Mouse (Mus musculus) regulatory T cell (primary cell): ENCODE data around the gene Pou2f2.

Experiments
- in situ Hi-C: fragments of 300-600 bp; cut with MboI, MseI; formaldehyde crosslinking; loops from one replicate; pipeline ENCODE4 v1.15.1; 2025; ENCODE audit warnings: high pct_unique_total_duplicates

Pou2f2 gene

DNA sequence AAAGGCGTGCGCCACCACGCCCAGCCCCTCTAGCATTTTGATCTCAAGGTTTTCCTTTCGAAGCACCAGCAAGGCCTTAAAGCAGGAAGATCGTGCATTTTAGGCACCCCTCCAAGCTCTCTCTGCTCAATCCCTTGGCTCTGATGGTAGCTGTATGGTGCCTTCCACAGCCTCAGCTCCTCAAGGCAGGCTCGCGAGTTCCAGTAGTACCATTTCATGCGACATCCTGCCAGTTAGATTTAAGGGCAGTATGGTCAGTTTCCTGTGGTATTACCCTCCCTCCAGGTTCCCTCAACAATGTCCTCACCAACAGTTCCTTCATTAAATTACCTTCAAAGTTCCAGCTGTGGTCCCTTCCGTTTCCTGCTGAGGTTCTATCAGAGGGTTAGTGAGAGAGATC, 16.6 kb upstream of the Pou2f2 start:
- in situ Hi-C loops = no loop called here

DNA sequence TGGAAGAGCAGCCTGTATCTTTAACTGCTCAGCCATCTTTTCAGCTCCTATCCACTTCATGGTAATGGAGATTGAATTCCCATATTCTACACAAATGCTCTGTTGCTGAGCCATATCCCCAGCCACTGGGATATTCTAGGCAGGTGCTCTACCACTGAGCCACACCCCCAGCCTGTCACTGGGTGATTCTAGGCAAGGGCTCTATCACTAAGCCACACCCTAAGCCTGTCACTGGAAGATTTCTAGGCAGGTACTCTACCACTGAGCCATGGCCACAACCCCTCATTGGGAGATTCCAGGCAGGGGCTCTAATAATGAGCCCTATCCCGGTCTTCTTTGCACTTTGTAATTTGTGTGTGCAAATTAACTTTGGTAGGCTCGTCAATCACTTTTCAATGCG, 15.6 kb upstream of the Pou2f2 start:
- in situ Hi-C loops = no loop called here

DNA sequence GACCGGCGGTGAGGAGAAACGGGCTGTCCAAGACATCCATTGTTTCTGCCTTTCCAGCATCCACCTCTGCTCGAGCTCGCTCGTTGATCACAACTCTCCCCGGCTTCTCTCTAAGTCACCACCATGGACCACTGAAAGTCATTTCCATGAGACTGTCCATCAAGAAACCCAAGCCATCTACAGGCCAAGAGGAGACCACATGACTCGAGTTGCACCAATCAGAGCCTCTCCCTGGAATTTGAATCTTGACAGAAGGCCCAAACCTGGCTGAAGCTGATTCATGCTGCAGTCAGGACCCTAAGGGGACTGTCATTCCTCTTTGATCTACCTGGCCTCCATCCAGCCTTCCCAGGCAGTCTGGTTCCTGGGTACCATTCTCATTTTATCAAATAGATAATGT, 12.6 kb upstream of the Pou2f2 start:
- in situ Hi-C loops = no loop called here

DNA sequence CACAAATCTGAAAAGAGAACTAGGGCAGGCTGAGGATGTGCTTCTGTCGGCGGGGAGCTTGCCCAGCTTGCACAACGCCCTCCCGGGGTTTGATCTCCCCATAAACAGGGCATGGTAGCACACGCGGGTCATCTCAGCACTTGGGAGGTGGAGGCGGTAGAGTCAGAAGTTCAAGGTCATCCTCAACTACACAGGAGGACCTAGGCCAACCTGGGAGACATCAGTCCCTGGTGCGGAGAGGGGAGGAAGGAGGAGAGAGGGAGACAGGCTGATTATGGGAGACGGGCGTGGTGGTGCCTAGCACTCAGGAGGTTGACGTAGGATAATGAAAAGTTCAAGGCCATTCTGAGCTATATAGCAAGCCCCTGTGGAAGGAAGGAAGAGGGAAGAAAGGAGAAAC, 11.3 kb upstream of the Pou2f2 start:
- in situ Hi-C loops = no loop called here

DNA sequence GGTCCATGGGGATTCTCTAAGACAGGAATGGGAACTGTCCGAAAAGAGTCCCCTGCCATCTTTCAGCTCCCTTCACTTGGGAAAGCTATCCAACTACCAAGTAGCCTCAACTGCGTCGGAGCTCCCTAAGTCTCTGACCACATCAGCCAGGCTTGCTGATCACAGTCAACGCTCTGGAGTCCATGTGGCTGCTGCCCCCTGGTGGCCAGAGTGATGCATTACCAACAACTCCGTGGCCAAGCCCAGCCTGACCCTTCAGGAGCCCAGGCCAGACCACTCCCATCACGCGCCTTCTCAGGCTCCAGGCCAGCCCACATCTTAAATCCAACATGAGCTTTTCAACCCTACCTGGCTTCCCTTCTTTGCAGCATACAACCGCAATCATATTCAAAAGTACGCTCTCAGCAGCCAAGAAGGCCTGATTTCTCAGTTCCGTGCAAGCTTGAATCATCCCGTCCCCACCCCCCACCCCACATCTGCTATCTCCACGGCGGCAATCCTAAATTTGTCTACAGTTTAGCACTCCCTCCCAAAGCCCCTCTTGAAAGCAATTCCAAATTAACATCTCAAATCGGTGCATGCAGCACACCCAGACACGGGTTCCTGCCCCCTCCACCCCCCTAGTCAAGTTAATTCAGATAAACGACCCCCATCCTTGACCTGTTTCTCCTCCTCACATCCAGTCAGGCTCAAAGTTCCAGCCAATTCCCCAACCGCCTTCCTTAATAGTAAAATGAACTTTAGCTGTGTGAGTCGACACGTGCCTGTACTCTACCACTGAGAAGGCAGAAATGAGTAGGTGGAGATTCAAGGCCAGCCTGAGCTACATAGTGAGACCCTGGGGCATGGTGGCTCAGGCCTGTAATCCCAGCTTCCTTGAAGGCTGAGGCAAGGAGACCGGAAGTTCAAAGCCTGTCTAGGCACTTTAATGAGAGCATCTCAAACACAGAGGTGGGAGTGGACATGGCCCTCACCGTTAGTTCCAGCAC, 8.4 kb upstream of the Pou2f2 start:
- in situ Hi-C loops = loop anchor here (5.0 to 10.0 kb wide), 2 partner anchors 53 to 81 kb away; no protein-coding TSS in a partner anchor

DNA sequence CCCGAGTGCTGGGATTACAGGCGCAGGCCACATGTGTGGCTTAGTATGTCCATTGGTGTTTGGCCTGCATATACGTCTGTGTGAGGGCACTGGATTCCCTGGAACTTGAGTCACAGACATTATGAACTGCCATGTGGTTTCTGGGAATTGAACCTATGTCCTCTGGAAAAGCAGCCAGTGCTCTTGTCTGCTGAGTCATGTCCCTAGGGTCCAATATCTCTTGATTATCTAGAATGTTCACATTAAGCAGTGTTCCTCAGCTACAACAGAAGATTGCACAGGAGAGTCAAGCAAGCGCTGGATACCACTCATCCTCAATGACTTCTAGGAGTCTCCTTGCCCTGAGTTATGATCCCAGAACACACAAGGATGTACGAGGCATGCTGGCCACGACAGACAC, 4.6 kb upstream of the Pou2f2 start:
- in situ Hi-C loops = loop anchor here (10.0 kb wide), 1 partner anchor 49 kb away; no protein-coding TSS in a partner anchor

DNA sequence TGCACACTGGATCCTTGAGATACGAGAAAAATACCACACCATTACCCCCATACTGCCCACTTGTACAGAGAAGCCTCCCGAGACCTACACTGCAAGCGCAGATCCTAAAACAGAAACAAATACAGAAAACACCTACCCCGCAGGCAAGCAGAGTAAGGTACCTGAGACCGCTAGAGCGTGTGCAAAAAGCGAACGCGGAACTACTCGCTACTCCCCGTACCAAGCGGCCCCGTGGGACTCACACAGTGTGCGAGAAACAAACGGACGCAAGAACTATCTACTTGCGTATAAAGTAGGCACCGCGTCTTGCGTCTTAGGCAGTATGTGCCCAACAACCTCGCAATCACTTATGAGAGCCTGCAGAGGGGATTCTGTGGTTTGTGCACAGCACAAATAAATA, 2.3 kb upstream of the Pou2f2 start:
- in situ Hi-C loops = loop anchor here (10.0 kb wide), 1 partner anchor 47 kb away; no protein-coding TSS in a partner anchor

DNA sequence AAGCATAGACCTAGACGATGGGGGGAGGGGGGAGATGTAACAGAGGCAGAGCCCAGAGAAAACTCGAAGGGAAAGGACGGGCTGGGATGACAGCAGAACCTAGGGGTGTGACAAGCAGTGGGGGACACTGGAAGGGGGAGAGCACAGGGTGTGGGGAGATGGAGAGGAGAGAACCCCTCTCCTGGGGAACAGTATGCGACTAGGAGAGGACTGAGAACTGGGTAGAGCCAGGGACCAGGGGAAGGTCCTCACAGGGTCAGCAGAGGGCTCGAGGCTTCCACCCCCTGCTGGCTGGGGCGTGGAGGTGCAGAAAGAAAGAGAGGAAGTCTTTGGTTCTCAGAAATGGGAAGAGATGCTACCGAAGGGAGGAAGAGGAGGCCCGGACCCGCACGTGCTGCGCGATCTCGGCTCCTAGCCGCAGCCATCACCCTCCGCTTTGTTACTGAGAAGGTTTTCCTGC, 1.8 kb upstream of the Pou2f2 start:
- in situ Hi-C loops = loop anchor here (10.0 kb wide), 1 partner anchor 47 kb away; no protein-coding TSS in a partner anchor

DNA sequence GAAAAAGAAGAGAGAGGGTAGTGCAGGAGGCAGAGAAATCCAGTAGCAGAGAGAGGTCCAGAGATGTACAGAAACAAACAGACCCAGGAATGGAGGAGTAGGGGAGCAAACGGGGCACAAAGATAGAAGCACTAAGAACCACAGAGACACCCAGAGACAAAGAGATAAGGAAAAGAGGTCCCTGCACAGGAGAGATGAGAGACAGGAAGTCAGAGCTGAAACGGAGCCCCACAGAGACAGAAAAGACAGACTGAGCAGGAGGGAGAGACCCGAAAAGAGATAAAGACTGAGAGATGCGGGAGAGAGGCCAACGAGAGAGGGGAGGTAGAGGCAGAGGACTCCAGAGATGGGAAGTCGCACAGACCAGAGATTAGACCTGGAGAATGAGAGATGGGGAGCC, 986 bp upstream of the Pou2f2 start:
- in situ Hi-C loops = loop anchor here (10.0 kb wide), 1 partner anchor 46 kb away; no protein-coding TSS in a partner anchor

DNA sequence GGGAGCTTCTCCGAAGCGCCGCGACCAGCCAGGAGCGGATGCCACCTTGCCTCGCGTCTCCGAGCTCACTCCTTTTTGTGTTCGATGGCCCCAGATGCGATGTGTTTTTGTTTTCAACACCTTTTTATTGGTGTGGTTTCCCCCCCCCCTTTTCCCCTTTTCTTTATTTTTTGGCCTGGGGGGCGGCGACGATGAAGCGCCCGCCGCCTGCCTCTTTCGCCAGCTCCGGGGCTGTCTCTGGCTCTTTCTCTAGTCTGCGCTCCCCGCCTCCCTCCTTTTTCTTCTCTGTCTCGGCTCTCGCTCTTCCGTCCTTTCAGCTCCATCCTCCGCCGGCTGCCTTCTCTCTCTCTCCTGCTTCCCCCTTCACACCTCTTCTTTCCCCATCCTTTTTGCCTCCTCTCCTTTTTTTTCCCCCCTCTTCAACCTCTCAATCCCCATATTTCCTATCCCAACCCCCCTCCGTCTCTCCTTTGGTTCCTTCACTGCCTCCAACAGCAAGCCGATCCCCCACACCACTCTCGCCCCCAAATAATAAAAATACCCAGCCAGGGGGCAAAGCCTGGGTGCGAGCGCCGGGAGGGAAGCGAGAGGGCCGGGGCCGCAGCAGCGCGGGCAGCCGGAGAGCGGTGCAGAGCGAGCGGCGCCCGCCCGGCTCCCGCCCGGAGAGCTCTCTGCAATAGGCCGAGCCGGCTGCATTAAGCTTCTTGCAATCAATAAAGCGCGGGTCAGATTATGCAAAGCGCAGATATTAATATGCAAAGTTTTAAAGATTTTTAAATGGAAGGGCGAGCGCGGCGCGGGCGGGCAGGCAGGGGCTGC, 530 bp downstream of the Pou2f2 start:
- in situ Hi-C loops = no loop called here

DNA sequence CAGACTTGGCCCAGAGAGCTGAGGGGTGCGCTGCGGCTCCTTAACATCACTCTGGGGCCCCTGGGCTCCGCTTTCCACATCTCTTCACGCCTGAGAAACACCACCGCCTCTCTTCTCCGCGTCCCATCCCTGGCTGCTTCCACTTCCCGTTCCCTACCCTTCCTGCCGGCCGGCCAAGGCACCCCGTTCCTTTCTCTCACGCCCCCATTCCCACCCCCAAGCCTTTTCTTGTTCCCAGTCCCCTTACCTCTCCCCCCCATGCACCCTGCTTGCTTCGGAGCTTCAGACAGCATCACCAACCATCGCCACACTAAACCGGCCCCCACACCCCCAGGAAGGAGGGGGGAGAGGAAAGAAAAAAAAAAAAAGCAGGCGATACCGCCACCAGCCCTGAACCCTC, 1.2 kb downstream of the Pou2f2 start:
- in situ Hi-C loops = no loop called here

DNA sequence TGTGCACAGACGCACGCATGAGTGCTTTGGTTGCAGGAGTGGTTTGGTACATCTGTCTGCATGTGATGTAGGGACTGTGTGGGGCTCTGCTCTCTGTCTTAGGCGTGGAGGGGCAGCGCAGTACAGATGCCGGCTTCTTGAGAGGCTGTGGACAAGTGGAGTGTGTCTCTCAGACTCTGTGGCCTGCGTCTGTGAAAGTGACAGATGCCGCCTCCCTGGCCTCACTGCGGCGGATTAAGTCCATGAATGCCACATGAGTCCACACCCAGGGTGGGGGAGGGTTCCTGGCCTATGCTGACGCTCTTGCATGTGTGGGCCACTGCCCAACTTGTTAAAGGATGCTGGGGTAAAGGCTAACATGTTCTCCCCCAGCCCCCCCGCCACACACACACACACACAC, 5.2 kb downstream of the Pou2f2 start:
- in situ Hi-C loops = no loop called here

DNA sequence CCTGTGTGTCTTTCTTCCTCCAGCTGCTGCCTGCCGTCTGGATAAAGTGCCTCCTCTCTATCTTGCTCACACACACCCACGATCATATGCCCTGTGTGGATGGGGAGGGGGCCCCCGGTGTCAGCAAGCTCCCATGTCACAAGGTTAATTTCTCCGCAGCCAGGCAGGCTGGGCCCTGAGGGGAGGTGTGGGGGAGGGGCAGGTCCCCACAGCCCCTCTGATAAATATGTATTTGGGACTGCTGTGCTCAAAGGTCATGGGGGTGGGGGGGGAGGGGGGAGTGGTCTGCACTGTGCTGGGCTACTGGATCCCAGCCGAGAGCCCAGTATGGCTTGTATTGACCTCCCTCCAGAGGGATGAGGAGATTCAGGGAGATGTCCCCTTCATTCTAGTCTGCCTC, 6.9 kb downstream of the Pou2f2 start:
- in situ Hi-C loops = no loop called here

DNA sequence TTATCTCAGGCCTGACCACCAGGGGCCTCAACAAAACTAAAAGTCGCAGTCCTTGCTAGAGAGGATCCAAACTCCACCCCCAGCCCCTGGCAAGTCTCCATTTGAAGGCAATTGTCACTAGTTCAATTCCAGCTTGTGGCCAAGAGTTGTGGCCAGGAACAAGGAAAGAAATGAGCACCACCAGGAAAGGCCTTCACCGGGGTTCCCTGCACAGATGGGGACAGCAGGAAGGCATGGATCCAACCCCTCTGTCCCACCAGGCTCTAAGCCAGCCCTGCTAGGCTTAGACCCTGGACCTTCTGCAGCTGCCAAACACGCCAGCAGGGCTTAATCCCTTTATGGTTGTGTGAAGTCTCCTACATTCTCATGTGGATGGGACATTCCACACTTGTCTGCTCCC, 8.9 kb downstream of the Pou2f2 start:
- in situ Hi-C loops = no loop called here

DNA sequence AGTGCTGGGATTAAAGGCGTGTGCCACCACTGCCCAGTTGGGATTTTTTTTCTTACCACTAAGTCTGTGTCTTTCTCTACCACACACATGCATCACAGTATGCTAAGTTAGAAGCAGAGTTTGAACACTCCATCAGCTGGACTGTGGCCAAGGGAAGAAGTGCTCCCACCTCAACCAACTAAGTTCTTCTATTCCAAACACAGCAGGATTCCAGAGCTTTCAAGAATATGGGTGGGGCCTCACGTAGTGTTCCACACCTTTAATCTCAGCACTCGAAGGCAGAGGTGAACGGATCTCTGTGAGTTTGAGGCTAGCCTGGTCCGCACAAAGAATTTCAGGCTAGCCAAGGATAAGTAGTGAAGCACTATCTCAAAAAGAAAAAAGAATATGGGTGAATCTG, 13.4 kb downstream of the Pou2f2 start:
- in situ Hi-C loops = no loop called here

DNA sequence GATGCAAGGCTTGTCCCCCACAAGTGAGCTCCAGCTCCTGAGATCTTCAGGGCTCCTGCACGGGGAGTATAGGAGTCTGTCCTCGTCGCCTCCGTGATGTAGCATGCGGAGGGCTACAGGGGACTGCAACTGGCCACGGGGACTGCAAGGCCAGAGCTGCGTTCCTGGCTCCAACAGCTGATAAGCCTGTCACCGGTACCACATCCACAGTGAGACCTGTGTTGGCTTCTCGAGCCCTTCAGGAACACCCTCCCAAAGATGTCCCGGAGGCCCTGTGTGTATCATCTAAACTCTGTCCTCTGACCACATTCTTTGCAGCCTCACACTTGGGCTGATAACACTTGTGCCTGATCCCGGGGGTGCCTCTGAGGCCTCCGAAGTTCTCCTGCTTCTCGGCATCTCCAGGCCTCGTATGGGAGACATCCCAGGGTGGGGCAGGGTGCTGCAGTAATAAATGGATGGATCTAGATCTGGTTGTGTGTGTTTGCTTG, 23.3 kb downstream of the Pou2f2 start:
- in situ Hi-C loops = no loop called here

DNA sequence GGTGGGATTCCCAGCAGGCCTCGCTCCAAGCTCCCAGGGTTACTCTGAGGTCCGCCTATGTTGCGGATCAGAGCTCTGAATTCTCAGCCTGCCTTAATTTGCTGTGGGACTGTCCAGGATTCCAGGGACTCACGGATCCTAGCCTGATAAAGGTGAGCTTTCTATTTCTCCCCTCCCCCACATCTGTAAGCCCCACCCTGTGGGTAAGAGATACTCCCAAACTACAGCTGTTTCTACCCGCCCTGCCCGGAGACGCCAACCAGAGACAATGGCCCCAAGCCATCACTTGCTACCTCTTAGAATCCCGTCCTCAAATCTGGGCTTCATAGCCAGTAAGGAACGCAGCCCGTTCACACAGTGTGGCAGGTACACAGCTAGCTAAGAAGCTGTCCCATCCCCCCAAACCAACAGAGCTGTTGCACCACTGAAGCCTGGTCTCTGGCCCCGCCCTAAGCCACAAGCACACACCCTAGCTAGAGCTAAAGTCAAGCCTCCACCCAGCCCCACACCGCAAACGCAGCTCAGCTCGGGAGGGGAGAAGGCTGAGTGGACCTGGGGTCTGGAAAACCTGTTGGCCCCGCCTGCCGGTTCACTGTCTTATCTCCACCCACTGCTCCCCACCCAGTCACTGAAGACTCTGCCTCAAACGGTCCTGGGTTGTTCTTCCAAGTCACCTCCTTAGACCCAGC, 23.9 kb downstream of the Pou2f2 start:
- in situ Hi-C loops = no loop called here

DNA sequence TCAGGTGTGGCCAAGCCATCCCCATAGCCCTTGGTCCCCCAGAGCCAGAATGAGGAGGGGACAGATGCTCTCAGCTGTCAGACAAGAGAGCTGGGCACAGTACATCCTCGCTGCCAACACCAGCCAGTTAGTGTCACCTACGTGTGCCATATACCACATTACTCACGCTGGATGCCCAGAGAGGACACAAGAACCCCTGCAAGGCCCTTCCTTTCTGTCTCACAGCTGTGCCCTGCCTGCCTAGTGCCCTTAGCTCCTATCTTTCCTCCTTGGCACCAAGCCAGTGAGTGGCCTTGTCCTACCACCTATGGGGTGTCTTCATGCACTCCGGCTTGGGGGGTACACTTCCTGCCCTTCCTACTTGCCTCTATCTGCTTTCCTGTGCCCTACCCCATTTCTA, 24.9 kb downstream of the Pou2f2 start:
- in situ Hi-C loops = no loop called here

DNA sequence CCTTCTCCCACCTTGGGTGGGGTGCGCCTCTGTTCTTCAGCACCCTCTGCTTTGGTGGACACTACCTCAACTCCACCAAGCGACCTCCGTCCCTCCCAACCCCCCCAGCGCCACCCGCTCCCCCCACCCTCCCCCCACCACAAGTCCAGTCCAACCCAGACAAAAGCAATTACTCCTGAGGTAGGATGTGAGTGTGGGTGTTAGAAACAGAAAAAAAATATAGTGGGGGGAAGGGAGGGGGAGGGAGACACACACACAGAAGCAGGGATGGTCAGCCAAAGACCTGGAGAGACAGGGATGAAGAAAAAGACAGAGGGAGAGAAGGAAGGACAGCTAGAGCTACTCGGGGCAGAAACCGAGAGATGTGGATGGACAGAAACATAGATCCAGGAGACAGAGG, 25.7 kb downstream of the Pou2f2 start:
- in situ Hi-C loops = no loop called here

DNA sequence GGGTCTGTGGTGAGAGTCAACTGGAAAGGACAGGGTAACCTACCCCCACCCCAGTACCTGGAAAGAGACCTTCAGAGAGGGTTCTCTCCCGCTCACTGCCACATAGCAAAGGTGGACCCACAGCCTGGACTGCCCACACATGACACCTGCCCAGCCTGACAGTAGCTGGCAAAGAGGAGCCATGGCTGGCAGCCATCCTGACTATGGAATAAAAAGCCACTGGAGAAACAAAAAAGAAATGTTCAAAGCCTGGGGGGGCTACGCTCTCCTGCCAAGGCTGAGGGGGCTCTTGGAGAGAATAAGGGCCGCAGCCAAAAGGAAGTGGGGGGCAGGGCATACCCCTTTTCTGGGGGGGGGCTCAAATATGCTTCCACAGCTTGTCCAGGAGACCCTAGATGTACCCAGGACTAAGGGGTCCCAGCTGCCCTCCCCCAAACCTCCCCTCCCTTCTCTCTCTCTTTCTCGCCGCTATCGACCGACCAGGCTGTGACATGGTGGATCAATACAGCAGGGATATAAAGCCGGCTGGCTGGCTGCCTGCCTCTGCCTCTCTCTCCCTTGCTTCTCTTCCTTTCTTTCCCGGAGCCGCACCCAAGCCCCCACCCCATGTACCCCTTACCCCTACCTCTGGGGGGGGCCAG, 27.5 kb downstream of the Pou2f2 start:
- in situ Hi-C loops = no loop called here

DNA sequence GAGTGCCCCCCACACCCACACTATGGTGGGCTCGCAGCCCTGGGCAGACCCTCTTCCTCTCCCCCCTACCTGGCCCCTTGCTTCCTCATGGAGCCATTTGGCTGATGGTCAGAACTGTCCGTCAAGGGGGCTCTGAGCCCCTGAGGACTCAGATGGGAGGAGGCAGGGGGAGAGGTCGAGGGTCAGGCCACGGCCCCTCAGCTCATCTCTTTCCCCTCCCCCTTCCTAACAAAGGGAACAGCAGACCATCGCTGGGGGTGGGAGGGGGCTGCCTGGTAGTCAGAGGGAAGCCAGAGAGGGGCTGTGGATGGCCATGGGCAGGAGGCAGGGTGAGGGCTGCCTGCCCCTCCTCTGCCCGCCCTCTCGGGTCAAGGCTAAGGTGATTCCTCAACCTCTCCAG, 28.5 kb downstream of the Pou2f2 start:
- in situ Hi-C loops = no loop called here
